Mouse (Mus musculus) olfactory bulb, adult 2 months (tissue): ENCODE data around the gene Shq1.

ENCODE experiments used
- CTCF ChIP-seq: fragments of 200-500 bp; IDR thresholded peaks from 2 replicates; pipeline ENCODE4 v1.5.1; 2012; ENCODE audit warnings: low read depth, mild to moderate bottlenecking, low read length, moderate library complexity; ENCODE audit not compliant: insufficient read depth
- POLR2A ChIP-seq: fragments of 200-500 bp; IDR thresholded peaks from 2 replicates; pipeline ENCODE4 v1.6.1; 2012; ENCODE audit warnings: mild to moderate bottlenecking, low read depth, low read length, moderate library complexity; ENCODE audit not compliant: insufficient read depth

- TF ChIP-seq CTCF = no peak
- no peak for TF ChIP-seq POLR2A
Observed at GRCm38 (mm10) chr6:100620411-100620810, 50.5 kb downstream of the Shq1 start.
